9 mouse cellular contexts compared by ENCODE assay signal in genomic region chr3:63868285-63868684, GRCm38 (mm10). TPM values are rescaled to one million over a fixed set of nuclear protein-coding genes. Genes with fewer than 3 reads are reported as not detected.
DNase-seq lines count a peak whose midpoint lies in the region; ATAC-seq and TF ChIP-seq lines count a peak whose summit lies in the region.
"Had no signal": no experiment of that assay in that cellular context is flagged by ENCODE, and none has a peak within 500 bp of the region (broad histone marks: within the 10 kb centered on the region; RNA-seq: fewer than 3 reads in every experiment).

No protein-coding gene starts in this region.

- 60% methylated on average over 1 of the region's 1 CpGs for WGBS in kidney, embryonic 14.5 days
- whole genome bisulfite sequencing in hindbrain, postnatal 0 days: 73% methylated on average over 1 of the region's 1 CpGs

- H3K4me2 ChIP-seq in kidney, embryonic 14.5 days (replicated peaks; ENCODE audit: low read depth, low read length): no peak overlapping the region
- no peak overlapping the region for H3K4me2 ChIP-seq in hindbrain, postnatal 0 days (ENCODE audit: low read depth, low read length)
- H3K4me2 ChIP-seq: neural tube, embryonic 13.5 days had no signal

- no peaks in the 10 kb centered on the region for H3K4me1 ChIP-seq in kidney, embryonic 14.5 days (ENCODE audit: control insufficient read depth, insufficient read depth, low read length)
- peaks cover 0 to 4% of the 10 kb centered on the region in 2 experiments; a peak in 1 of 4 replicates for H3K4me1 ChIP-seq in ES-E14 (ENCODE audit: control insufficient read depth in 2 of 2, insufficient read depth in 2 of 2, low read length in 2 of 2, poor library complexity in 1 of 2)
- H3K4me1 ChIP-seq in hindbrain, postnatal 0 days (ENCODE audit: insufficient read depth, low read length): no peaks in the 10 kb centered on the region

- in situ Hi-C loops in ES-E14 (cut with MboI; ENCODE audit: low sequenced_read_pairs in 2 of 2, unreplicated experiment in 2 of 2): loop anchor here (10.0 to 25.0 kb wide), 2 partner anchors 306 to 313 kb away; no protein-coding TSS in a partner anchor

- H3K9me3 ChIP-seq in kidney, embryonic 14.5 days (ENCODE audit: control insufficient read depth, low read length): no peaks in the 10 kb centered on the region
- no peaks in the 10 kb centered on the region for H3K9me3 ChIP-seq in ES-E14 (ENCODE audit: control insufficient read depth, insufficient read depth, low read depth, low read length)
- H3K9me3 ChIP-seq in hindbrain, postnatal 0 days (ENCODE audit: low read length): no peaks in the 10 kb centered on the region
- H3K9me3 ChIP-seq: neural tube, embryonic 13.5 days had no signal

- peak; percentile 69 for TF ChIP-seq CTCF in hindbrain, postnatal 0 days (IDR thresholded peaks at IDR 0.05; ENCODE audit: low read depth)

- no peak for ATAC-seq in kidney, embryonic 14.5 days (ENCODE audit: low FRiP score, low TSS enrichment)
- ATAC-seq in hindbrain, postnatal 0 days: peak; percentile 30; the same call in 1 of the 2 replicates

- no peaks in the 10 kb centered on the region for H3K27me3 ChIP-seq in kidney, embryonic 14.5 days (ENCODE audit: control insufficient read depth, insufficient read depth, low read length)
- no peaks in the 10 kb centered on the region for H3K27me3 ChIP-seq in hindbrain, postnatal 0 days (ENCODE audit: insufficient read depth, low read length)
- H3K27me3 ChIP-seq: neural tube, embryonic 13.5 days had no signal

- DNase-seq in kidney, adult 18-20 months: peak; percentile 27
- DNase-seq in ES-E14 (ENCODE audit: low read depth, low spot score): peak; percentile 16
- DNase-seq in adipocyte (ENCODE audit: low spot score): peak; percentile 76
- peak; percentile 82 for DNase-seq in hindbrain, postnatal 0 days (ENCODE audit: low spot score)
- DNase-seq in lung, postnatal 25 days (ENCODE audit: low spot score): peak; percentile 2
- no peak for DNase-seq in yolk sac, embryonic 10.5 days (ENCODE audit: low spot score)

- H3K4me3 ChIP-seq in kidney, embryonic 14.5 days (ENCODE audit: low read length): no peak overlapping the region
- no peak overlapping the region for H3K4me3 ChIP-seq in ES-E14 (ENCODE audit: insufficient read depth in 1 of 2, low read depth in 1 of 2, low read length in 2 of 2, poor library complexity in 1 of 2, severe bottlenecking in 1 of 2)
- H3K4me3 ChIP-seq in hindbrain, postnatal 0 days (ENCODE audit: low read length): no peak overlapping the region
- H3K4me3 ChIP-seq: neural tube, embryonic 13.5 days had no signal

- no peak overlapping the region for H3K9ac ChIP-seq in kidney, embryonic 14.5 days (ENCODE audit: low read depth, low read length)
- H3K9ac ChIP-seq in ES-E14 (ENCODE audit: insufficient read depth, low read depth, low read length, poor library complexity, severe bottlenecking): no peak overlapping the region
- H3K9ac ChIP-seq in hindbrain, postnatal 0 days (replicated peaks; ENCODE audit: low read length): no peak overlapping the region
- H3K9ac ChIP-seq: neural tube, embryonic 13.5 days had no signal

- no peak overlapping the region for H3K27ac ChIP-seq in kidney, embryonic 14.5 days (ENCODE audit: low read depth, low read length)
- H3K27ac ChIP-seq in ES-E14 (ENCODE audit: insufficient read depth, low read depth, low read length, poor library complexity, severe bottlenecking): no peak overlapping the region
- no peak overlapping the region for H3K27ac ChIP-seq in hindbrain, postnatal 0 days
- H3K27ac ChIP-seq: neural tube, embryonic 13.5 days had no signal

- H3K36me3 ChIP-seq in kidney, embryonic 14.5 days (ENCODE audit: control insufficient read depth, insufficient read depth, low read length): no peaks in the 10 kb centered on the region
- H3K36me3 ChIP-seq in ES-E14 (ENCODE audit: control insufficient read depth, insufficient read depth, low read length, poor library complexity, severe bottlenecking): no peaks in the 10 kb centered on the region
- no peaks in the 10 kb centered on the region for H3K36me3 ChIP-seq in hindbrain, postnatal 0 days (ENCODE audit: insufficient read depth, low read length)
- H3K36me3 ChIP-seq: neural tube, embryonic 13.5 days had no signal

TF ChIP-seq in ES-E14, 5 proteins besides CTCF, POLR2A, EP300 and RAD21:
- TF ChIP-seq HCFC1 (IDR thresholded peaks at IDR 0.05; ENCODE audit: borderline replicate concordance, insufficient read depth, low read length) (no peak), MAFK (IDR thresholded peaks at IDR 0.05; ENCODE audit: insufficient read depth, low read depth, low read length) (no peak), ZC3H11A (IDR thresholded peaks at IDR 0.05; ENCODE audit: borderline replicate concordance, low read depth, low read length) (peak; percentile 69)
TF ChIP-seq in ES-E14: peak in this region for 1.

RNA-seq across cellular contexts. Expression of gene Plch1, which starts 31.0 kb away (rescaled TPM):
- polyA plus RNA-seq in kidney, embryonic 14.5 days (2014; fragmentation: Nextera tagmentation; extraction: Ambion mirVana): 11.2 and 20.4 TPM in 2 replicates
- total RNA-seq in ES-E14 (2012; rRNA removed): 3.9 and 6.0 TPM in 2 replicates
- total RNA-seq in hindbrain, postnatal 0 days (2014; rRNA removed): 10.7 and 11.7 TPM in 2 replicates
- polyA plus RNA-seq in hindbrain, postnatal 0 days (2015; fragmentation: Nextera tagmentation; extraction: Ambion mirVana): 3.7 and 4.1 TPM in 2 replicates
- total RNA-seq: common myeloid progenitor, adult 5-6 weeks had no signal
